Mouse (Mus musculus): Measurements from ENCODE around the gene Man2a2.

DNA sequence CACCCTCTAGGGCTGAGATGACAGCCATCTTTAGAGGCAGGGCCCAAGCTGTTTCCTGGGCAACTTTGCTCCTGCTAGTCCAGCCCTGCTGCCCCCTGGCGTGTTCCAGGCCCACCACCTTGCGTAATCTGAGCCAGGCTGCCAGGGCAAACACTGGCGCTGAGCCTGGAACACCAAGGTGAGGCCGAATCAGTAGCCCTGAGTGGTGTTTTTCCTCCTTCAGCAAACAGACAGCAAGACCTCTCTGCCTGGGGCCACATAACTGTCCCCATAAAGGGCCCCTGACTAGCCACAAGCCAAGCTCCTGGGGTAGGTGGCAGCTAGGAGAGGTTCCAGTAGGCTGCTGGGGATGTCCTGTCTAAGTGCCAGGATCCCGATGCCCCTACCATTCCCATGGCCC is 28.9 kb upstream of the Man2a2 start:
- TF ChIP-seq CTCF (IDR thresholded peaks at IDR 0.05; ENCODE audit: borderline replicate concordance, insufficient read depth, low read length) (no peak), POLR2A (IDR thresholded peaks at IDR 0.05; ENCODE audit: low read depth, low read length) (no peak)

All from embryonic fibroblast, embryonic 13.5 days (primary cell).